Mouse (Mus musculus) lung, postnatal 0 days (tissue): Measurements from ENCODE around the gene Hivep3. TPM values are rescaled to one million over a fixed set of nuclear protein-coding genes. Genes with fewer than 3 reads are reported as not detected.

Experiments used
- ATAC-seq: fragments of 200-750 bp; cut with Nextera tagmentation; 2 replicates; pipeline ENCODE4 v1.8.0; 2017; ENCODE audit warnings: moderate library complexity
- DNase-seq: peaks from one replicate; pipeline ENCODE4 v3.0.0-alpha.2; 2016; ENCODE audit warnings: low spot score
- H3K27ac ChIP-seq: fragments of 300-500 bp; sonication (generic); 2 replicates; pipeline ENCODE4 v1.5.1; 2014; ENCODE audit warnings: antibody characterized with exemption, mild to moderate bottlenecking, low read length, mixed read lengths
- H3K27me3 ChIP-seq: fragments of 300-500 bp; sonication (generic); replicated peaks from 2 replicates; pipeline ENCODE4 v1.6.1; 2014; ENCODE audit warnings: low read length, mixed read lengths; ENCODE audit not compliant: insufficient read depth
- H3K36me3 ChIP-seq: fragments of 300-500 bp; sonication (generic); 2 replicates; pipeline ENCODE4 v1.6.1; 2014; ENCODE audit warnings: low read length, mixed read lengths; ENCODE audit not compliant: insufficient read depth
- H3K4me1 ChIP-seq: fragments of 300-500 bp; sonication (generic); 2 replicates; pipeline ENCODE4 v1.6.1; 2014; ENCODE audit warnings: antibody characterized with exemption, low read depth, low read length, mixed read lengths; ENCODE audit not compliant: insufficient read depth
- H3K4me2 ChIP-seq: fragments of 300-500 bp; sonication (generic); replicated peaks from 2 replicates; pipeline ENCODE4 v1.6.1; 2014; ENCODE audit warnings: low read depth, mild to moderate bottlenecking, low read length, moderate library complexity, mixed read lengths
- H3K4me3 ChIP-seq: fragments of 300-500 bp; sonication (generic); 2 replicates; pipeline ENCODE4 v1.5.1; 2014; ENCODE audit warnings: low read depth, low read length
- H3K9ac ChIP-seq: fragments of 300-500 bp; sonication (generic); replicated peaks from 2 replicates; pipeline ENCODE4 v1.6.1; 2014; ENCODE audit warnings: low read depth, mild to moderate bottlenecking
- H3K9me3 ChIP-seq: fragments of 300-500 bp; sonication (generic); 2 replicates; pipeline ENCODE4 v1.6.1; 2016; ENCODE audit warnings: low read length, mixed read lengths
- CTCF ChIP-seq: IDR thresholded peaks from 2 replicates; pipeline ENCODE4 v1.5.1; 2016; ENCODE audit warnings: antibody characterized with exemption, mild to moderate bottlenecking
- EP300 ChIP-seq: IDR thresholded peaks from 2 replicates; pipeline ENCODE4 v1.6.1; 2016; ENCODE audit warnings: antibody characterized with exemption, mild to moderate bottlenecking, control low read depth
- WGBS: fragments of 180-500 bp; shearing (Covaris S2); extraction: QIAGEN DNeasy Blood & Tissue Kit; methylation state at CpG from one replicate; pipeline ENCODE4 v1.1.7; 2014; 5-methylcytosine and 5-hydroxymethylcytosine counted together
- polyA plus RNA-seq: library from polyadenylated mRNA; unstranded; fragments of >200 nt; fragmentation: Nextera tagmentation; extraction: Ambion mirVana; gene quantifications from 2 replicates; pipeline ENCODE4 v1.2.1, GENCODE M21; 2015

Gene Hivep3
- polyA plus RNA-seq, 1 experiment from 2014 or later: 30.7 TPM

DNA sequence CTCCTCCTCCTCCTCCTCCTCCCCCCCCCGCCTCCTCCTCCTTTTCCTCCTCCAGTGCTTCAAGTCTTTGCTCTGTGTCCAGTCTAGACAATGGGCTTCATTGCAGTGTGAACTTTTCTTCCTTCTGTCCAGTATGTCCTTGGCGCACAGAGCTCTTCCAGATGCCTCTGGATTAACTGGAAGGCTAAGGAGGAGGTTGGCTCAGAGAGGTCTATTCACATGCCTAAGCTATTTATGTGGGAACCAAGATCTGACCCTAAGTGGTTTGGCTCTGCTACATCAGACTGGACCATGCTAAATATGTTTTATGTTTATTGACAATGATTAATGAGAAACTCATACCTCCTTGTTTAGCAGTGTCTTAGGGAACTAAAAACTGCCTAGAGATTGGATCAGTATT, 53.1 kb downstream of the Hivep3 start:
- no peak for DNase-seq
- WGBS: 91% methylated on average over 1 of the region's 2 CpGs
- no peak for ATAC-seq

DNA sequence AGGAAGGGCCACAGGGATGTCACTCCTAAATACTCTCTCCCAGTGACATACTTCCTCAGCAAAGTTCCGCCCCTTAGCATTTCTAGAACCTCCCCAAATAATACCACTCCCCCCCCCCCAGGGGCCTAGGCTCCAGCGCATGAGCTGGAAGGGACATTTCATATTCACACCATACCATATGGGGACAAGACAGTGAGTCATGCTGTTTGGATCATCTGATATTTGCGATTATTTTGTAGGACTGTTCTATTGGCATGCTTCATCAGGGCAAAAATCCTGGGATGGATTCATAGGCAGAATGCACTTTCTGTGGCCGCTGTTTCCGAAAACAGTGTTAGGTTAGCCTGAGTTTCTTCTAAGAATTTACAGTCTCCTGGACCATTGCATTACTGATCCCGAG, 55.2 kb downstream of the Hivep3 start:
- Histone ChIP-seq H3K9me3 (no peaks in the 10 kb centered on the region), H3K27ac (no peak overlapping the region), H3K27me3 (no peaks in the 10 kb centered on the region)

More for the DNA sequence above, 53.1 kb downstream of the Hivep3 start:
- Histone ChIP-seq H3K9ac (no peak overlapping the region), H3K27me3 (no peaks in the 10 kb centered on the region), H3K4me2 (no peak overlapping the region), H3K4me3 (no peak overlapping the region), H3K27ac (no peak overlapping the region), H3K36me3 (no peaks in the 10 kb centered on the region), H3K4me1 (no peaks in the 10 kb centered on the region), H3K9me3 (no peaks in the 10 kb centered on the region)
- no peak for TF ChIP-seq EP300
- no peak for TF ChIP-seq CTCF

DNA sequence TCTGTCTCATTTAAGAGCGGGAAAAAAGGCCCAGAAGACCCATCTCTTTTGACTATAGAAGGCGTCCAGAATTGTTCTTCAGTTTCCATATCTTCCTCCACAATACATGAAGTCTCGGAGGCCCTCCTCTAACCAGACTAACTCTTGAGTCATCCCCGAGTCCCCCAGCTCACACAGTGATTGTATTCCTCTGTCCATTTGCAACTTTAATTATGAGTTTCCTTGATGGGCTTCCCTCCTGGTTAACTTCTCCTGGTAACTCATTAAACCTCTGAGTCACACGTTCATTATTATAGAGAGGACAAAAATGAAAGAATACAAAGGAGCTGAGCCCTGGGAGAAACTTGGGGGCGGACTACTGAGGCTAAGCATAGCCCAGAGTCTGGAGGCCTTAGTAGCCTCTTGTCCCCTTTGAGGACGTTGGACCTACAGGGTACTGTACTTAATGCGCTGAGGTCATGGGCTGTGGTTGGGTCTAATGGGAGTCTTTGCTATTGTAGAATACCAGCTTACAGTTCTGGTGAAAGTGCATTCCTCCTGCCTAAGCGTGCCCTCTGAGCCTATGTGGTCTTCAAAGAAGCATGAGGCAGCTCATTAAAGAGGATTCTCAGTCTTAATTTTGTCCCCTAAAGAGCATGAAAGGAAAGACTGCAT, 56.0 kb downstream of the Hivep3 start:
- 83% methylated on average over 9 of the region's 9 CpGs for WGBS
- no peaks in the 10 kb centered on the region for H3K36me3 ChIP-seq
- no peak overlapping the region for H3K9ac ChIP-seq
- no peak for TF ChIP-seq CTCF
- TF ChIP-seq EP300: no peak
- ATAC-seq (no peak), DNase-seq (no peak)
- no peaks in the 10 kb centered on the region for H3K27me3 ChIP-seq
- no peak overlapping the region for H3K27ac ChIP-seq
- H3K4me1 ChIP-seq: no peaks in the 10 kb centered on the region
- no peak overlapping the region for H3K4me3 ChIP-seq
- H3K4me2 ChIP-seq: no peak overlapping the region
- H3K9me3 ChIP-seq: no peaks in the 10 kb centered on the region

More for the DNA sequence above, 55.2 kb downstream of the Hivep3 start:
- Histone ChIP-seq H3K4me1 (no peaks in the 10 kb centered on the region), H3K9ac (no peak overlapping the region), H3K36me3 (no peaks in the 10 kb centered on the region), H3K4me2 (no peak overlapping the region), H3K4me3 (no peak overlapping the region)
- TF ChIP-seq CTCF (no peak), EP300 (no peak)
- 93% methylated on average over 6 of the region's 6 CpGs for WGBS
- DNase-seq: no peak
- no peak for ATAC-seq

DNA sequence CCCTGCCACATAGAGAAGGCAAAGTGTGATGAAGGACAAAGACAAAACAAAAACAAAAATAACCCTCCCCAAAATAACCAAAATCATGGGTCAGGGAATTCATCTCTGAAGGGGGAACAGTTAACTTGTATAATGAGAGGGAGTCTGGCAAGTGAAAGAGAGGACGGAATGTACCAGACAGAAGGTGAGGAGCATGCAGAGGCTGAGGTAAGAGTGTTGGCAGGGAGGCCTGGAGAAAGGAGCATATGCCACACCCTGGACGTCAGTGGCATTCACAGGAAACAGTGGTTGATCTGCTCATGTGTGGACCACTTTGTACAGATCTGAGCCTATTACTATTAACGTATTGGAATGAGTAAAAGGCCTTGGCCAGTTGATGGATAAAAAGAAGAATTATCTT, 65.3 kb downstream of the Hivep3 start:
- ATAC-seq: peak; percentile 55; the same call in 1 of the 2 replicates
- Histone ChIP-seq H3K4me2 (no peak overlapping the region), H3K27me3 (no peaks in the 10 kb centered on the region), H3K9ac (no peak overlapping the region), H3K4me1 (no peaks in the 10 kb centered on the region), H3K36me3 (no peaks in the 10 kb centered on the region), H3K27ac (no peak overlapping the region), H3K9me3 (no peaks in the 10 kb centered on the region), H3K4me3 (no peak overlapping the region)
- DNase-seq: peak; percentile 50
- WGBS: 58% methylated on average over 3 of the region's 3 CpGs
- peak; percentile 57 for TF ChIP-seq EP300
- no peak for TF ChIP-seq CTCF

DNA sequence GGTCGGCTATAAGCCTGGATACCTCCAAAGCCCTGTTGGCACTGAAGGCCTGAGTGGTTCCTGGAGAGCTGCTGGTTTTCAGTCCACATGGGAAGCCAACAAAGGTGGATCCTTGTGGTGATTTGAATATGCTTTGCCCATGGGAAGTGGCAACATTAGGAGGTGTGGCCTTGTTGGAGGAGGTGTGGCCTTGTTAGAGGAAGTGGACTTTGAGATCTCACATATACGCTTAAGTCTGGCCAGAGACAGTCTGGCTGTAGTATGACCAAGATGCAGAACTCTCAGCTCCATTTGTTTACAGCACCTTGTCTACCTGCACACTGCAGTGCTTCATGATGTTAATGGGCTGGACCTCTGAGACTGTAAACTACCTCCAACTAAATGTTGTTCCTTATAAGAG, 73.0 kb downstream of the Hivep3 start:
- DNase-seq (no peak), ATAC-seq (no peak)
- Histone ChIP-seq H3K36me3 (no peaks in the 10 kb centered on the region), H3K27ac (no peak overlapping the region), H3K9me3 (no peaks in the 10 kb centered on the region), H3K4me3 (no peak overlapping the region), H3K9ac (no peak overlapping the region), H3K4me2 (no peak overlapping the region), H3K27me3 (no peaks in the 10 kb centered on the region), H3K4me1 (no peaks in the 10 kb centered on the region)
- no peak for TF ChIP-seq CTCF
- no peak for TF ChIP-seq EP300
- 53% methylated on average over 2 of the region's 2 CpGs for WGBS

GRCm38 (mm10) chr4:119807359-119807758, 73.8 kb downstream of the Hivep3 start:
- H3K4me2 ChIP-seq: no peak overlapping the region
- DNase-seq (peak; percentile 10), ATAC-seq (no peak)
- WGBS: 41% methylated on average over 2 of the region's 2 CpGs
- no peaks in the 10 kb centered on the region for H3K27me3 ChIP-seq
- no peak overlapping the region for H3K4me3 ChIP-seq
- no peaks in the 10 kb centered on the region for H3K9me3 ChIP-seq
- H3K9ac ChIP-seq: no peak overlapping the region
- no peak overlapping the region for H3K27ac ChIP-seq
- TF ChIP-seq EP300 (no peak), CTCF (no peak)
- no peaks in the 10 kb centered on the region for H3K36me3 ChIP-seq
- H3K4me1 ChIP-seq: no peaks in the 10 kb centered on the region

GRCm38 (mm10) chr4:119809245-119809644, 75.7 kb downstream of the Hivep3 start:
- peak; percentile 58; the same call in 1 of the 2 replicates for ATAC-seq
- WGBS: 45% methylated on average over 5 of the region's 5 CpGs

More at GRCm38 (mm10) chr4:119809245-119809644, 75.7 kb downstream of the Hivep3 start:
- Histone ChIP-seq H3K9me3 (no peaks in the 10 kb centered on the region), H3K27ac (no peak overlapping the region), H3K9ac (no peak overlapping the region), H3K4me3 (no peak overlapping the region), H3K4me2 (no peak overlapping the region), H3K27me3 (no peaks in the 10 kb centered on the region), H3K4me1 (0 out of 2 replicates have a peak, but pooled peaks cover 4% of the 10 kb centered on the region), H3K36me3 (no peaks in the 10 kb centered on the region)
- TF ChIP-seq EP300 (no peak), CTCF (peak; percentile 84)
- DNase-seq: peak; percentile 84
